Mouse (Mus musculus) cerebellum, adult 2 months (tissue): ENCODE results near the gene Gsc2.

Source experiments
- CTCF ChIP-seq: fragments of 200-500 bp; IDR thresholded peaks from 2 replicates; pipeline ENCODE4 v1.5.1; 2011; ENCODE audit warnings: low read depth, mild to moderate bottlenecking, control low read depth, low read length, moderate library complexity, borderline replicate concordance; ENCODE audit not compliant: insufficient read depth
- POLR2A ChIP-seq: fragments of 200-500 bp; IDR thresholded peaks from 2 replicates; pipeline ENCODE4 v1.6.1; 2011; ENCODE audit warnings: low read length, control low read depth, borderline replicate concordance; ENCODE audit not compliant: insufficient read depth

GRCm38 (mm10) chr16:17936776-17937175 is 21.9 kb upstream of the Gsc2 start:
- TF ChIP-seq CTCF (no peak), POLR2A (no peak)
